Mouse (Mus musculus) stomach, postnatal 0 days (tissue): ENCODE data around the gene Cdiptos.

Experiments used
- CTCF ChIP-seq: IDR thresholded peaks from 2 replicates; pipeline ENCODE4 v1.5.1; 2016; ENCODE audit warnings: antibody characterized with exemption, low read depth, mild to moderate bottlenecking, moderate library complexity
- EP300 ChIP-seq: optimal IDR thresholded peaks from 2 replicates; pipeline ENCODE3; 2016; ENCODE audit warnings: antibody characterized with exemption

DNA sequence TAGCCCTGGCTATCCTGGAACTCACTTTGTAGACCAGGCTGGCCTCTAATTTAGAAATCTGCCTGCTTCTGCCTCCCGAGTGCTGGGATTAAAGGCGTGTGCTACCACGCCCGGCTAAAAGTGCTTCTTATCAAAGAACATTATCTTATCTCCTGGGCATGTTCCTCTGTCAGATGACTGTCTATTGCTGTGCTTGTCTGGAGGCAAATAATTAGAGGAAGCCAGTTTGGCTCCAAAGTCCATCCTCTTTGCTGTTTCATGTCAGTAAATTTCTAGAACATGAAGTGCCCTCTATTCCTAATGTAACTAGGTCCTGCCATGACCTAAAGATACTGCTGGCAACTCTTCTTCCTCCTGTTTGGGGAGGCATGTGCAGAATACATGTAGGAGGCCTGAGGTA lies 6.2 kb upstream of the Cdiptos start:
- TF ChIP-seq CTCF, result no peak
- no peak for TF ChIP-seq EP300
